ENCODE assay signal across 8 mouse cellular contexts in the genomic region with DNA sequence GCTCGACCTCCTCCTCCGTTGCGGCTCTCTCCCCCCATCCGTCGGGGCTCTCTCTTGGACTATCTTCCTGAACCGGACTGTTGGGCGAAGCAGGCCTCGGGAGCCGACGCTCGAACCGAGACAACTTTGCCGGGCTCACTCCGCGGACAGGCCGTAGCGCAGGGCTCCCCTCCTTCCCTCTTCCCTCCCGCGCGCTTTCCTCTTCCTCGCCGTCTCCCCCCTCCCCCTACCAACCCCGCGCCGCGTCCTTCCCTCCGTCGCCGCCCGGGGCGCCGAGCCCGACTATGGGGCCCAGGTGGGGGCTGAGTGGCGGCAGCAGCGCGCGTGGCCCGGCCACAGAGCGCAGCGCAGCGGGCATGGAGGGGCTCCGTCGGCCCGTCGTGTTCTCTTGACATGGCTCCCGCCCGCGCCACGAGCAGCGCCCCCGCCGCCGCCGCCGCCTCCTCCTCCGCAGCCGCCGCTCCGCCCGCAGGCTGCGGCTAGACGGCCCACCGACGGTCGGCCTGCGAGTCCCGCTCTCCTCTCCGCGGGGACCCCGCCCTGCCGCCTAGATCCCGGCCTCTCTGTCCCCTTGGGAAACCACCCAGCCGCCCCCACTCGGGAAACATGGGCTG. TPM values are rescaled to one million over a fixed set of nuclear protein-coding genes. Genes with fewer than 3 reads are reported as not detected.
DNase-seq lines count a peak whose midpoint lies in the region; ATAC-seq and TF ChIP-seq lines count a peak whose summit lies in the region.

A gene (plus strand): TSS at position 350 of the 614 bp plus-strand sequence.

- peak; percentile 26 for DNase-seq in ovary, postnatal 10 days (ENCODE audit: low spot score)
- DNase-seq in ovary, adult 18-20 months (ENCODE audit: low spot score), result no peak
- no peak for DNase-seq in cerebellum, adult 2 months
- DNase-seq in gastrocnemius, adult 2 months, result peak; percentile 79
- peak; percentile 79 for DNase-seq in limb, embryonic 10.5 days (ENCODE audit: low spot score)
- DNase-seq in mesoderm, embryonic 11.5 days (ENCODE audit: low read depth, low spot score), result peak; percentile 59

- peak within 1 kb of the TSS; percentile 73 for H3K4me2 ChIP-seq in hindbrain, embryonic 12.5 days (replicated peaks)
- H3K4me2 ChIP-seq in stomach, embryonic 14.5 days (replicated peaks; ENCODE audit: low read depth, low read length), result peak within 1 kb of the TSS; percentile 74

- 0 out of 2 replicates have a peak, but pooled peaks cover 11% of the 10 kb centered on the region for H3K36me3 ChIP-seq in hindbrain, embryonic 12.5 days
- H3K36me3 ChIP-seq in limb, embryonic 10.5 days, result peaks cover 19% of the 10 kb centered on the region
- peaks cover 14% of the 10 kb centered on the region for H3K36me3 ChIP-seq in stomach, embryonic 14.5 days (ENCODE audit: control insufficient read depth, insufficient read depth, low read length)

- no peak for TF ChIP-seq CTCF in cerebellum, adult 2 months (IDR thresholded peaks at IDR 0.05; ENCODE audit: borderline replicate concordance, insufficient read depth, low read depth, low read length)
- peak; percentile 34; the same call in 1 of the 2 replicates for TF ChIP-seq CTCF in gastrocnemius, adult 2 months (IDR thresholded peaks at IDR 0.05)

- peak within 1 kb of the TSS; percentile 92 for H3K27ac ChIP-seq in cerebellum, adult 2 months (ENCODE audit: insufficient read depth, low read length)
- peak within 1 kb of the TSS; percentile 100 for H3K27ac ChIP-seq in gastrocnemius, adult 2 months
- peak within 1 kb of the TSS; percentile 97 for H3K27ac ChIP-seq in hindbrain, embryonic 12.5 days
- peak within 1 kb of the TSS; percentile 98 for H3K27ac ChIP-seq in limb, embryonic 10.5 days
- H3K27ac ChIP-seq in stomach, embryonic 14.5 days (ENCODE audit: low read length), result peak within 1 kb of the TSS; percentile 99

- no peaks in the 10 kb centered on the region for H3K9me3 ChIP-seq in hindbrain, embryonic 12.5 days (replicated peaks)
- no peaks in the 10 kb centered on the region for H3K9me3 ChIP-seq in limb, embryonic 10.5 days (replicated peaks)
- H3K9me3 ChIP-seq in stomach, embryonic 14.5 days (ENCODE audit: control insufficient read depth, low read depth, low read length), result no peaks in the 10 kb centered on the region

- H3K27me3 ChIP-seq in cerebellum, adult 2 months (ENCODE audit: control insufficient read depth, insufficient read depth, low read length), result no peaks in the 10 kb centered on the region
- no peaks in the 10 kb centered on the region for H3K27me3 ChIP-seq in hindbrain, embryonic 12.5 days
- H3K27me3 ChIP-seq in limb, embryonic 10.5 days (ENCODE audit: low read depth, poor library complexity, severe bottlenecking), result no peaks in the 10 kb centered on the region
- H3K27me3 ChIP-seq in stomach, embryonic 14.5 days (ENCODE audit: control insufficient read depth, insufficient read depth, low read length), result no peaks in the 10 kb centered on the region

- peaks cover 3% of the 10 kb centered on the region for H3K4me1 ChIP-seq in cerebellum, adult 2 months (ENCODE audit: control insufficient read depth, insufficient read depth, low read length)
- peaks cover 19% of the 10 kb centered on the region for H3K4me1 ChIP-seq in hindbrain, embryonic 12.5 days
- H3K4me1 ChIP-seq in limb, embryonic 10.5 days, result peaks cover 32% of the 10 kb centered on the region
- H3K4me1 ChIP-seq in stomach, embryonic 14.5 days (ENCODE audit: control insufficient read depth, insufficient read depth, low read length), result peaks cover 12% of the 10 kb centered on the region; the same call in 1 of the 2 replicates

- intact Hi-C loops in gastrocnemius, adult 2 months (cut with DNase I), result loop anchor here (2.0 kb wide), 2 partner anchors 29 to 41 kb away; a partner anchor contains a TSS

- peak within 1 kb of the TSS; percentile 98 for H3K4me3 ChIP-seq in cerebellum, adult 2 months (replicated peaks; ENCODE audit: insufficient read depth, low read depth, low read length)
- H3K4me3 ChIP-seq in gastrocnemius, adult 2 months, result peak within 1 kb of the TSS; percentile 77
- peak within 1 kb of the TSS; percentile 97 for H3K4me3 ChIP-seq in hindbrain, embryonic 12.5 days
- H3K4me3 ChIP-seq in limb, embryonic 10.5 days, result peak within 1 kb of the TSS; percentile 100
- H3K4me3 ChIP-seq in stomach, embryonic 14.5 days (ENCODE audit: low read depth, low read length), result peak within 1 kb of the TSS; percentile 99

- WGBS in cerebellum, adult 2 months, result under 1% methylated on average over 73 of the region's 74 CpGs
- WGBS in hindbrain, embryonic 12.5 days, result under 1% methylated on average over 53 of the region's 74 CpGs
- under 1% methylated on average over 63 of the region's 74 CpGs for WGBS in limb, embryonic 10.5 days
- under 1% methylated on average over 65 of the region's 74 CpGs for WGBS in stomach, embryonic 14.5 days

- H3K9ac ChIP-seq in hindbrain, embryonic 12.5 days, result peak within 1 kb of the TSS; percentile 97
- H3K9ac ChIP-seq in stomach, embryonic 14.5 days (replicated peaks; ENCODE audit: low read depth, low read length), result peak within 1 kb of the TSS; percentile 99

- no peak for TF ChIP-seq POLR2A in cerebellum, adult 2 months (IDR thresholded peaks at IDR 0.05; ENCODE audit: borderline replicate concordance, insufficient read depth, low read length)

- peak; percentile 68; the same call in 1 of the 2 replicates for ATAC-seq in hindbrain, embryonic 12.5 days (ENCODE audit: low FRiP score)
- peak; percentile 53 for ATAC-seq in stomach, embryonic 14.5 days (ENCODE audit: insufficient number of reproducible peaks, insufficient read depth, low FRiP score, low read depth)

RNA-seq across cellular contexts. Expression of the gene that starts here (rescaled TPM):
- 106 and 107 TPM in 2 replicates for polyA plus RNA-seq in cerebellum, adult 2 months (2012; rRNA removed)
- 10 to 100 TPM; 47.1 to 52.2 TPM for total RNA-seq in gastrocnemius, adult 2 months (2021)
- polyA plus RNA-seq in hindbrain, embryonic 12.5 days (2016; fragmentation: Nextera tagmentation; extraction: Ambion mirVana), result 16.5 and 20.8 TPM in 2 replicates
- 10.0 and 12.5 TPM in 2 replicates for polyA plus RNA-seq in limb, embryonic 10.5 days (2016; fragmentation: Nextera tagmentation; extraction: Ambion mirVana)
- polyA plus RNA-seq in stomach, embryonic 14.5 days (2014; fragmentation: Nextera tagmentation; extraction: Ambion mirVana), result 28.2 and 30.6 TPM in 2 replicates

Comparison
In these comparisons a context has a peak if more than half of its experiments do, and no peak if none do; other contexts are left out.
1. DNase-seq: peak in ovary, postnatal 10 days (single experiment), gastrocnemius, adult 2 months (single experiment), limb, embryonic 10.5 days (single experiment) and mesoderm, embryonic 11.5 days (single experiment); none in ovary, adult 18-20 months (single experiment) and cerebellum, adult 2 months (0 of 2).
2. Peak in every context shown above with its lines, with median percentiles within 50 percentile points of each other: H3K27ac ChIP-seq and H3K4me3 ChIP-seq.